Mouse (Mus musculus): Measurements from ENCODE around the gene Scn4b.

The Scn4b gene

DNA sequence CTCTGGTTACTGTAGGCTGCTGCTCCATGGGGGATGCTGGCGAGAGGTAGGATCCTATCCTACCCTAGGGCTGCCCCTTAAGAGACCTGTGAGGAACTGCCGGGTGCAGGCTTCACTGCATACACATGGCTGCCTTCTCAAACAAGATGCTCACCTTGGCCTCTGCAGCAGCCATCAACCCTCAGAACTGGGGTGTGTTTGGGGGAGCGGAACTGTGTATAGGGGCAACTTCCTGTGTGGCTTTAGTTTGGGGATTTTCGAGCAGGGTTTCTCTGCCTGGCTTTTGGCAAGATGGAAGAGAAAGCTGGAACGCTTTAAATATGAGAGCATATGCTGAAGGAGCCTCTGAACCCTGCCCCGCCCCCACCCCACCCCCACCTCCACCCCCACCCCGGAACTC, 11.3 kb upstream of the Scn4b start:
- DNase-seq (ENCODE audit: low read depth, low spot score): no peak

DNA sequence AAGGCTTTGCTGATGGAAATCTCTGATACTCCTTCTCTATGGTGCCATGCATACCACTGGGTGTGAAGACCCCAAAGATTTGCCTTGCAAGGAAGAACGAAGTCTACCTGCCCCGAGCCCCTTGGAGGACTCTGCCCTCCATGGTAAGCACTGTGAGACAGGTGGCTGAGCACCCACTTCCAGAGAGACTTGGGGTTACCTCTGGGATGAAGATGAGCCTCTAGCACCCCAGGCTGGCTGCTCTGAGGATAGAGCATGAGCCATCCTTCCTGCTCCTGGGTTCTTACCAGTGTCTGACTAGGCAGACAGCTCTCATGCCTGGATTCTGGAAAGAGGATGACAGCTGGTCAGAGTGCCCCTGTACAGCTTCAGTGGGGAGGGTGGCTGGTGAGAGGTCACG, 8.1 kb upstream of the Scn4b start:
- DNase-seq (ENCODE audit: low read depth, low spot score): no peak

DNA sequence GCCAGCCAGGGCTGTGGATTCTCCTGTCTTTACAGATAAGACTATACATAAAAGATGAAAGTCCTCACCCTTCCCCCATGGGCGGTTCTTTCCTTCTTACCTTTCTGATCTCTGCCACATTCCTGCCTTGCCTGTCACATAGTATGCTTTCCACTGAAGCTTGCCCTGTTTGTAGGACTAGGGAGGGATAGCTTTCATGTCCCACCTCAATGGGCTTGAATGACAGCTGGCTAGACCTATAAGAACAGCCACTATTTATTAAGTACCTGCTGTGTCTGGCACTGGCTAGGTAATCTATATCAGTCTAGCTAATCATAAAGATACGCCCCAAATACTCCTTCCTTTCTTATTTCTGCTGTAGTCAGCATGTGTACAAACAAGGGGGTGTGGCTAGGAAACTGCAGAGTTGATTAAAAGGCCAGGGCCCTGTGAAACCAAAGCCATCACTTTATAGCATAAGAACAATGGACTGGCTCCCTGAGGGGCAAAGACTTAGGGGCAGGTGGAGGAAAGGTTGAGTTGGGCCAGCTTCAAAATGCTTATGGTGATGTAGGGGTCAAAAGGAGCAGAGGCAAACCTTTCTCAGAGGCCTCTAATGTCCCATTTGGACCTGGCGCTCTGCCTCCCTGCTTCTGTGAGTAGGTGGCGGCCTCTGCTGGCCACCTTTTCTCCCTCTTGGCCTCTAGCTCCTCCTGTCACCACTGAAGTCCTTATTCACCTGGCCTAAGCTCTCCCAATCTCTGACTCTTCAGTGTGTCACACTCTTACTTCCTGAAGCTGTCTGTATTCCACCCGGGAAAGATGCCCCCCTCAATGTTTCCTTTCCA, 4.5 kb upstream of the Scn4b start:
- peak; percentile 70 for DNase-seq (ENCODE audit: low read depth, low spot score)

DNA sequence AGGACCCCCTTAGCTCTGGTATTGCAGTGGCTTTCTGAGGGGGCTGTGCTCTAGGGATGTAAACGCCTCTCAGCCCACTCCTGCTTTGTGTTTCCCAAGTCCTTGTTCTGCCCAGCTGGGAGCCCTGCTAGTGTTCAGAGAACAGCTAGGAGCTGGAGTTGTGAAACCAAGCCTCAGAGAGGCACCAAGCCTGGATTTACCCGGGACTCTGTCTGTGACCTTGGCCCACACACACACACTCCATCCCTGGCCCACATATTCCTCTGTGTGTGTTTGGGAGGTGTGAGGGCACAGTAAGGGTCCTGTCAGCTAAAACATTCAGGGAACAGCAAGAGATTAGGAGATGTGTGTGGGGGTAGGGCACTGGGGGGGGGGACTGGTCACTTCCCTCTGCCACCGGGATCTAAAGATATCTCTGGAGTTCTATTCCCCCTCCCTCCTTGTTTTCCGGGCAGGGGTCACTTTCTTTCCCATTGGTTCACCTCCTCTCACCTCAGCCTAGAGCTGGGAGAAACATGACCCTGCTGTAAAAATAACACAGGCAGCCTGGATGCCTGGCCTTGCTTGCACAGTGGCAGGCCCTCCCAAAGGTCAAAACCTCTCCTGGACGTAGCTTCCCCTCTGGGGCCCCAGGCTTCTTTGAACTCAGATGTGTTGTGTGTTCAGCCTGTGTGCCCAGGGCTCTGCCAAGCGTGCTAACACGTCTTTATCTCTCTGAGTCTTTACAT, 1.6 kb upstream of the Scn4b start:
- peak; percentile 87 for DNase-seq (ENCODE audit: low read depth, low spot score)

DNA sequence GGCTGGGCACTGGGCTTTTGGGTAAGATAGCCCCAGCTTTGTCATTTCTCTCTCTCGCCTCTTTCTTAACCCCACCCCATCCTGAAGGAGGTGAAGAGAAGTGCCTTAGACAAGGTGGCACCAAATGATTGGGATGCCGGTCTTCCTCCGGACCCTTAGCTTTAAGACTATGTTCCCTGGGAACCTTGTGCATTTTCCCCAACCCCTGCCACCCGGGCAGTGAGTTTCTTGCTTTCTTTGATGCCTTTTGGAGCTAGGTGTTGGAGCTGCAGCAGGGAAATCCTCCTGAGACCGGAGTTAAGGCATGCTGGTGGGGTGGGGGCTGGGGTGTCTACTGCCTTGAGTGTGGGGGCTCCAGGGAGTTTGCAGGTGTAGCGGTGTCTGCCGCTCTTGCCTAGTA, 887 bp downstream of the Scn4b start:
- DNase-seq (ENCODE audit: low read depth, low spot score): no peak

DNA sequence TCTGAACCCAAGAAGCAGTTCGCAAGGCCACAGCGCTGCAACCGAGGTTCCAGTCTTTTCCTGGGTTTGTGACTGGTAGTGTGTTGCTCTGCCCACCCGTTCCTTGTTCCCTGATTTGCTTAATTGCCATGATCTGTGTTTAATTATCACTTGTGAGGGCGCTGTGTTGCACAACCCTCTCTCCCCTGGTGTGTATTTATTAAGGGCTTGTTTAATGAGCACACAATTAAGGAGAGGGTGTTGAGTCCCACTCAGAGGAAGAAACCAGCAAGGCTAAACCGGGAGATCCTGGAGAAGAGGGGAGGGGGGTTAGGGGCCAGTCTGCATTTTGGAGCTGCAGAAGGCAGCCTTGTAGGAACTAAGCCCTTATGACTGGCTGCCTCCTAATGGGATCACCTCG, 2.8 kb downstream of the Scn4b start:
- DNase-seq (ENCODE audit: low read depth, low spot score): no peak

DNA sequence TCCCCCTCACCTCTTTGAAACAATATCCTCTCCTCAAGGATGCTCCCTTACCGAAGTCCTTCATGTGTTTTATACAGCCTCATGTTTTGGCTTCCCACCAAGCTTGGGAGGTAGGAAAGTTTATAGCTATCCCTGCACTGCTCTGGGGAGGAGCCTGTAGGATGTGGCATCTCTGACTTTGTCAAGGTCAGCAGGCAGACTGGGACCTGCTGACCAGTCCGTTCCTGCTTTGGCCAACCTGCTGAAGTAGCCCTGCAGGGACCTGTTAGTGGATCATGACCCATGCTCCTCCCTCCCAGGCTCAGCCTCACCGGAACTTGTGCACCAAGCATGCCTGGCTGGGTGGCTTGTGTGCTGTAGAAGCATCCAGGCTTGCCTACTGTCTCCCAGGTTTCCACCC, 4.5 kb downstream of the Scn4b start:
- DNase-seq (ENCODE audit: low read depth, low spot score): peak; percentile 82

DNA sequence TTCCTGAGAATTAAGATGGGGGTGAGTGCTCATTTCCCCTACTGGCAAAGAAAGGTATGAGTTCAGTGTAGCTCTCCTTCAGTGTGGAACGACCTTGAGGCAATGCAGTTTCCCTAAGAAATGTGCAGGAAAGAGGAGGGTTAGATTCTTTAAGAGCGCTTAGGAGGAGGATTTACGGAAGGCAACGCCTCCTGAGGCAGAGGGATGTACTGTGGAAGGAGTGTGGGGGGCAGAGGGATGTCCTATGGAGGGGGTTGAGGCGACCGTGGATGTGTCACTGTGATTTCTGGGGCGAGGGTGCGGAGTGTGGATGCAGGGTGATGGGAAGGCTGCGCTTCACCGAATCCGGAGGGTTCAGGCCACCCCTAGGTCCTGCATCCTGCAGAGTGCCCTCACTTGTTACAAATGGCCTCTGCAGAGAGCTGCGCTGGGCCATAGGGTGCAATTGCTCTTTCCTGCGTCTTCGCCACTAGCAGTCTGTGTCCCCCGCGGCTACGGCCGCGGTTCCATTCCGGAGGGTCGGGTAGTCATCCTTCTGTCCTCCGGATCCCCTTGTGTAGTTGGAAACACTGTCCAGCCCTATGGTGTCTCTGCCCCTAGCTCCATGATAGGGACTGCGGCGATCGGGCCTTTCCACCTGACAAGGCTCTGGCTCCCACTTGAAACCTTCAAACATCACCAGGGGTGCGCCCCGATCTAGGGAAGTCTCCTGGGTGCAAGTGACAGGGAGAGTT, 7.5 kb downstream of the Scn4b start:
- DNase-seq (ENCODE audit: low read depth, low spot score): no peak

DNA sequence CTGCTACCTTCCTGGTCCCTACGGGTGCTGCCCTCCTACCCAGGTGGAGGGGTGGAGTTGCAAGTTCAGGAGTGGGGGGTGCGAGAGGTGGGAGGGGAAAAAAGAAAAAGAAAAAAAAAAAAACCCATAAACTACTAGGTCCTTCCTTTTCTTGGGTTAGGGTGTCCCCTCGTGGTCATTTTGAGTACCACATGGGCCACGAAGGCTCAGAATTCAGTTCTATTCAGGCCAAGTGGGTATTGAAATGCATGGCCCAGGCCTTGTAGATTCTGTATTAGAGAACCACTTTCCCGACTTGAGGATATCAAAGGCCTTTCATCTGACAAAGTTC, 8.0 kb downstream of the Scn4b start:
- DNase-seq (ENCODE audit: low read depth, low spot score): no peak

DNA sequence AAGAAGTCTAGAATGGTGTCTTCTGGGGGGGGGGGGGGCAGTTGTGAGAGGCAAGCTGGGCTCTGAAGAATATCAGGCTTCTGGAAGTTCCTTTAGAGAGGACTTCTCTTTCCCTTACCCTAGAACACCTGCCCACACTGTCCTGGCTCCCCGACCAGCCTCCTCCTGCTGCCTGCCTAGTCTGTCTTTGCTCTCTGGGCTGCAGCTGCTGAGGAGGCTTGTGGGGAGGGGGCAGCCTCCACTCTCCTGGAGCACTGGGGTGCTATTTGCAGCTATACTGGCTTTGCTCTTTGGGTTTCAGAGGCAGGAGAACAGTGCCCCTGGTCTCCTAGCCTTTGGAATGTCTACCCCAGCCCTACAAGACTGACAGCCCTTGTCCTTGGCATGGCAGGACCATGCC, 12.7 kb downstream of the Scn4b start:
- no peak for DNase-seq (ENCODE audit: low read depth, low spot score)

DNA sequence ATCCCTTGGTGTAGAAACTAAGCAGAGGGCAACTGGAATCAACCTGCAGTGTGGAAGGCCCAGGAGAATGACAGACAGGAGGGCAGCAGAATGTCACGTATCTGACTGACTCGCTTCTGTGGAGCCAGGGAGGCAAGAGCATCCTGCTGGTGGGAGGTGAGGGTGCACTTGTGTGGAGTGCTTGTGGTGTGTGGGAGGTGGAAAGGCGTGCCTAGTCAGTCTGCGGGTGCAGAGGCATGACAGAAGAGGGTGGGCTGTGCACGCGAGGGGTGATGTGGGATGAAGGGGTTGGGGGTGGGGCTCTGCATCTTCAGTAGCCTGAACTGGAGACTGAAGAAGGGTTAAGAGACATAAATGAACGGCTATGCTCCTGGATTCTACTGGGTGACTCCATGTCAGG, 15.2 kb downstream of the Scn4b start:
- DNase-seq (ENCODE audit: low read depth, low spot score): no peak

DNA sequence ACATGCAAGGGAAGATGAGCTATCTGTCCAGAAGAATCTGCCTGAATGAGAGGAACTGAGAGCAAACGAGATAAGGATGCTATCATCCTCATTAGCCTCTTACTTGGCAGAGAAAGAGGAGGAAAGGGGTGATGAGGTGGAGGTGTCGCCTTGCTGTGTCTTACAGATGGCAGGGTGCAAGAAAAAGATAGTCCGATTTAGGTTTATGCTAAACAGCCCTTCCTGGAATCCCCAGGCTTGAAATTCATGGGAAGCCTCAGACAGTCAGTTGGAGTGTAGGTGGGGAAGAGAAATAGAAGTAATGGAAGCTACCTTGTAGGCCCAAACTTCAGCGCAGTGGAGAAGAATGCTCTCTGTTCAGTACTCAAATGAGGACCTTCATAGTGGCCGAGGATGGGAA, 29.7 kb downstream of the Scn4b start:
- DNase-seq (ENCODE audit: low read depth, low spot score): no peak

DNA sequence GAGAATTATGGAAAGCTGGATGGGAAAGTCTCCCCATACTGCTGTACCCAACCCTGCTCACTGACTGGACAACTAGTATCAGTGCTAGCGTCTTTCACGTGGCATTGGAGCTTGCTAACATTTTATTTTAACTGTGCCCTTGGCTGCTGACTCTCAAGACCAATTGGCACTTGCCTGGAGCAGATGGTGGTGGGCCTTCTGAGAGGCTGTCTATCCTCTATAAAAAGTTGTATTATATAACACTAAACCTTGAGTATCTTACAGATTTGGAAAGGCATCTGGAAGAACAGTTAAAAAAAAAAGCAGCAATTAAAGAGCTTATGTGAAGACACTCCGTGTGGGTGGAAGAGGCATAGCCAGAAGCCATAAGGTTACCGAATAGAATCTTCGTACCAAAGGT, 32.0 kb downstream of the Scn4b start:
- no peak for DNase-seq (ENCODE audit: low read depth, low spot score)

DNA sequence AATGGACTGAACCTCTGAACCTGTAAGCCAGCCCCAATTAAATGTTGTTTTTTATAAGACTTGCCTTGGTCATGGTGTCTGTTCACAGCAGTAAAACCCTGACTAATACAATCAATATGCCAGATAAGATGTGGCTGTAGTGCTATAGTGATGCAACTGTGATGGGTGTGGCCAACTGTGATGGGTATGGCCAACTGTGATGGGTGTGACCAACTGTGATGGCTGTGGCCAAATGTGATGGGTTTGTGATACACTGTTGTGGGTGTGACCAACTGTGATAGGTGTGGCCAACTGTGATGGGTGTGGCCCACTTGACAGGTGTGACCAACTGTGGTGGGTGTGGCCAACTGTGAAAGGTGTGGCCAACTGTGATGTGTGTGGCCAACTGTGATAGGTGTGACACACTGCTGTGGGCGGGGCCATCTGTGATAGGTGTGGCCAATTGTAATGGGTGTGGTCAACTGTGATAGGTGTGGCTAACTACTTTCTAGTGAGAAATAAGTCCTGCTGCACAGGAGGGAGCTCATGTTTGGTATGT, 32.9 kb downstream of the Scn4b start:
- no peak for DNase-seq (ENCODE audit: low read depth, low spot score)

DNA sequence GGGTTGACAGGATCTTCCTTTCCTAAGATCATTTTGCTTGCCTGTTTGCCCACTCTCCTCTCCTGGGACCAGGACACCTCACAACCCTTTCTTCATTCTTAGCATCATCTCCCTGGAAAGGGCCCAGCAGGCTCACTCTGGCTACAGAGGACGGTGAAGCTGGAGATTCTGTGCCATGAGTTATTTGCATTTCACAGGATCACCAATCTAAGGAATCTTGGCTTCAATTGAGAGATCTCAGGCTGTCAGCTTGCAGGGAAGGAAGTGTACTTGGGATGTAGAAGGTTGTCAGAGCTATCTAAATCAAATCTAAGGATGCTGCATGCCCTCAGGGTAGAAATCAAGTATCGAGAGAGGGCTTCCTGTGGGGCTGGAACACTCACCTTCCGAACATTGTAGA, 35.3 kb downstream of the Scn4b start:
- no peak for DNase-seq (ENCODE audit: low read depth, low spot score)

DNA sequence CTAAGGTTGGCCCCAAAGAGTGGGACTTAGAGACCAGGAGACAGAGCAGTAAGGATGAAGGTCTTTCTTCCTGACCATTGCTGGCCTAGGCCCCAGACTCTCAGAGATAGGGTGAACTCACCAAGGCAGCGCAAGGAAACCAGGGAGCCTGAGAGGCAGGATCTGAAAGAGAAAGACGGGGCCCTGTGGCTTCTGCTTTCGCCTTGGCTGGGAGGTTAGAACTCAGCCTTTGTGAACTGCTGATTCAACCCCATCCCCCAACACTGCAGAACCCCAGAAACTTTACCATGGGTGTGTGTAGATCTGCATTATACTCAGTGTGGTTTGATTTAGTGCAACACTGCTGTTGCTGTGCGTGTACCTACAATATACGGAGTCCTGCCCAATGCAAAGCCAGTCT, 41.1 kb downstream of the Scn4b start:
- DNase-seq (ENCODE audit: low read depth, low spot score): no peak

DNA sequence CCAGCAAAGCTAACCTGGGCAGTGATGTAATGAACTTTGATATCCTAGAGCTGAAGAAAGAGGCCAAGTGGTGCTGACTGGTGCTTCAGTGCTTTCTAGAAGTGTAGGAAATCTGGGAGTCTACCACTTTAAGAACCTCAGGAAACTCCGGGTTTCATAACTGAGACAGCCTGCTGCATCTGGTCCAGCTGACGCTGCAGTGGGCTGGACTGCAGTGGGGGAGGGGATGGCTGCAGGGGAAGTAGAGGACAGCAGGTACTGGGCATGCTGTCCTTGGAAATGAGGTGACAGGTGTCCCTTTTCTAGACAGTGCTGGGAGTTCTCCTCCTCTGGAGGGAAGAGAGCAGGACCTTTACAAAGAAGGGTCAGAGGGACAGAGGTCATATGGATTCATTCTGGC, 43.6 kb downstream of the Scn4b start, which contains the start of gene BC049352:
Gene BC049352 (plus strand): TSS at position 238 of the 400 bp plus-strand sequence.
- peak; percentile 45 for DNase-seq (ENCODE audit: low read depth, low spot score)

DNA sequence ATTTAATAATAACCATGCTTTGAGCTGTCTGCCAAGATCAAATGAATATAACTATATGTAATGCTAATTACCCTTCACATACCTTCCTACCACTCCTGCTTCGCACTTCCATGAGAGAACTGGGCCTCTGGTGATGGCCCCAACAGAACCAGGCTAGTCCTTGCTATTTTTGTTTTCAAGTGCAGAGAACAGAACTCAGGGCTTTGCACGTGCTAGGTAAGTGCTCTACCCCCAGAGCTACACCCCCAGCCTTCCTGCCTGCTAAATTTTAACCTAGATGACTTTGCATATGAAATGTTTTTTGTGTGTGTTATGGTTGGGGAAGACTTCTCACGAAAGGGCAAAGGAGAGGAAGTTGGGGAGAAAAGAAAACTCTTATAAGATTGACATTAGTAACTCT, 44.3 kb downstream of the Scn4b start:
- DNase-seq (ENCODE audit: low read depth, low spot score): no peak

DNA sequence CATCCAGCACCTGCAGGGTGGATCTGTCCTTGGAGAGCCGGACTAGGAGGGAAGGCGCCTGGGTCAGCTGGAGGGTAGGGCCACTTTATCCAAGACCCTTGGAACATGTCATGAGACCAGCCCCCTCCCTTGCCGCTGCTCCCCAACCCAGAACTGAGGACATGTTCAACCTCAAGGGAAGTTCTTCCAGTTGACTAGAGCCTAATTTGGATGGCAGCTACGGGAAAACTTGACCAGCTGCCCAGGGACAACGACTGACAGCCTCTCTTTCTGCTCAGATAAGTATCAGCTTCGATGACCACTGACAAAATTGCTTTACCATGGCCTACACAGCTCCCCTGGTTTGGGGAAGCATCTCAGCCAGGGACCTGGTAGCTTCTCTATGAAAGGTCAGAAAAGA, 45.1 kb downstream of the Scn4b start:
- DNase-seq (ENCODE audit: low read depth, low spot score): no peak

DNA sequence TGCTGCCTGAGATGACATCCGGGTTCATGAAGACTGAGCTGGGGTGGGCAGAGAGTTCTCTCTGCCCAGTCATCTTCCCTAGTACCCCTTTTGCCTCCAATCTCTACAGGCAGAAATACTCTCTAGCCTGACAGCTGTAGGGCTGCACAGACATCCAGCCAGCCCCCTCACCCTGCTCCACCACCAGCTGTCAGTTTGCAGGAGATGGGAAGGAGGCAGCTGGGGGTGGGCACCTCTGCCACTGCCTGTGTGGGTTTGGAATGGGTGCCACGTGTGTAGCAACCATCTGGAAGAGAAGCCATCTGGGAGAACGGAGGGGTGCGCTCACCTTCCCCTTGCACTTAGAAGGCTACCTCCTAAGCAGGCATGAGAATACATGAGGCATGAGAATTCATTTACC, 47.1 kb downstream of the Scn4b start:
- DNase-seq (ENCODE audit: low read depth, low spot score): no peak

DNA sequence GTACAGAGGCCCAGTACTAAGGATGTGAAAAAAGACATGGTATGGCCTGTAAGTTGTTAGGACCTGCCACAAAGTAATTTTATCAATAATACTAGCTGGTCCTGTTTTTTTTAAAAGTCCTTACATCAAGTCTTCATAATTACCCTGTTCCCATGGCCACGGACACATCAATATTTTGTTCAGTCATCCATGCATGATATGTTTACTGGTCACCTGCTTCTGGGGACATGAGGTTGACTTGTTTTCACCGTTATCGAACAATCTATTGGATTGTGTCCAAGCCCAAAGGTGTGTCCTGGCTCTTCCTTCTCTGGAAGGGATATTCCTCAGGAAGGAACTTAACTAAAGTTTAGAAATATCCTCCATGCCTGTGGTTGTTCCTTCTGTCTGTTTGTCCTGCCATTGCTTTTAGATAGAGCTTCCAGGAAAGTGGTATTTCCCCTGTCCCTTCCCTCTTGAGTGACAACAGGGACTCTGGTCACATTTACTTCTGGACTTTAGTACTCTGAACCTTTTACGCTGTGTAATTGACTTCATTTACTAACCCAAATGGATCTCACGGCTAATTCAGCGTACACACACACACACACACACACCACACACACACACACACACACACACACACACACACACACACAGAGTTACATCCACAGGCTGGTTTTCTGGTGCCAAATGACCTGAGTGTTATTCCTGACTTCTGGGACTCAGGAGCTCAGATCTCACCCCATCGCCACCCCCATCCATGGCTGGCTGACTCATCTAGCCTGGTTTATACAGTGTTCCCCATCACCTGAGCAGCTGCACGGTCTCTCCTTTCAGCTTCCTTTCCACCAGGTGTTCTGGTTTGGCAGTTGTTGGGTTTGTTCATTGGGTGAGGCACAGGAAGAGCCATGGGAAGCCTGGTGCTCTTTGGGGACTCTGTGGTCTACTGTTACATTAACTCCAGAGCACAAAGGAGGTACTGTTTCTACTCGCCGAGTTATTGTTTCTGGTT, 50.7 kb downstream of the Scn4b start:
- DNase-seq (ENCODE audit: low read depth, low spot score): no peak

All from skeletal muscle tissue, adult 2 months (tissue).